Mouse (Mus musculus) spleen, adult 2 months (tissue): Measurements from ENCODE around the gene Pgm2. TPM values are rescaled to one million over a fixed set of nuclear protein-coding genes. Genes with fewer than 3 reads are reported as not detected.

Experiments used
- DNase-seq, 2 experiments: peaks; one replicate each; pipeline versions ENCODE4 v3.0.0 to v3.0.0-alpha.2; 2012 to 2021; ENCODE audit warnings: low spot score in 2 of 2, low read depth in 1 of 2
- H3K27ac ChIP-seq: fragments of 200-500 bp; 2 replicates; pipeline ENCODE4 v1.5.1; 2012; ENCODE audit warnings: low read length, inconsistent platforms; ENCODE audit not compliant: insufficient read depth
- H3K27me3 ChIP-seq: fragments of 200-500 bp; 2 replicates; pipeline ENCODE4 v1.6.1; 2012; ENCODE audit warnings: mild to moderate bottlenecking, moderate library complexity, low read length, inconsistent platforms; ENCODE audit not compliant: control insufficient read depth, insufficient read depth
- H3K36me3 ChIP-seq: fragments of 200-500 bp; 2 replicates; pipeline ENCODE4 v1.6.1; 2012; ENCODE audit warnings: mild to moderate bottlenecking, low read length, inconsistent platforms; ENCODE audit not compliant: control insufficient read depth, insufficient read depth
- H3K4me1 ChIP-seq: fragments of 200-500 bp; 2 replicates; pipeline ENCODE4 v1.6.1; 2011; ENCODE audit warnings: inconsistent platforms; ENCODE audit not compliant: control insufficient read depth, insufficient read depth, insufficient read length
- H3K4me3 ChIP-seq: fragments of 200-500 bp; 2 replicates; pipeline ENCODE4 v1.5.1; 2011; ENCODE audit warnings: mild to moderate bottlenecking, inconsistent platforms; ENCODE audit not compliant: insufficient read depth, insufficient read length; ENCODE audit errors: extremely low read depth
- CTCF ChIP-seq: fragments of 200-500 bp; IDR thresholded peaks from 2 replicates; pipeline ENCODE4 v1.5.1; 2011; ENCODE audit warnings: mild to moderate bottlenecking, inconsistent platforms; ENCODE audit not compliant: insufficient read depth, insufficient read length, insufficient replicate concordance; ENCODE audit errors: extremely low read depth
- POLR2A ChIP-seq: fragments of 200-500 bp; IDR thresholded peaks from 2 replicates; pipeline ENCODE4 v1.6.1; 2011; ENCODE audit warnings: low read depth, low read length, inconsistent platforms
- WGBS: fragments of 180-500 bp; shearing (Covaris S2); methylation state at CpG from one replicate; pipeline ENCODE4 v1.1.7; 2018; 5-methylcytosine and 5-hydroxymethylcytosine counted together
- polyA plus RNA-seq: library from polyadenylated mRNA; depleted of rRNA; stranded (reverse); fragments of >200 nt; gene quantifications from 2 replicates; pipeline ENCODE4 v1.2.3, GENCODE M21; 2012

The Pgm2 gene
- polyA plus RNA-seq, 1 experiment: 4.4 TPM

DNA sequence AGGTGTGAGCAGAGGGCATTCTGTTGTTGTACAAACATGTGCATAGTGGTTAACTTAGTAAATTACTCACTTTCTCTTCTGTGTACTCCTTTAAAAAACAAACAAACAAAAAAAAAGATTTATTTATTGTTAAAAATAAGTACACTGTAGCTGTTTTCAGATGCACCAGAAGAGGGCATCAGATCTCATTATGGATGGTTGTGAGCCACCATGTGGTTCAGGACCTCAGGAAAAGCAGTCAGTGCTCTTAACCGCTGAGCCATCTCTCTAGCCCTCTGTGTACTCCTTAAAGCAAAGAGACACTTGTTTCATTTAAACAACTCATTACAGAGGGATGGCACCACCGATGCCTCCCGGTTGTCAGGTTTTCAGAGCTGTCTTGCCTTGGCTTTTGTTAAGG lies 16.5 kb downstream of the Pgm2 start:
- peaks cover 10% of the 10 kb centered on the region; the same call in 1 of the 2 replicates for H3K36me3 ChIP-seq
- H3K4me3 ChIP-seq: no peak overlapping the region
- no peaks in the 10 kb centered on the region for H3K27me3 ChIP-seq
- H3K4me1 ChIP-seq: no peaks in the 10 kb centered on the region
- no peak for TF ChIP-seq CTCF
- TF ChIP-seq POLR2A: no peak
- WGBS: 71% methylated on average over 3 of the region's 3 CpGs
- no peak for DNase-seq
- no peak overlapping the region for H3K27ac ChIP-seq

DNA sequence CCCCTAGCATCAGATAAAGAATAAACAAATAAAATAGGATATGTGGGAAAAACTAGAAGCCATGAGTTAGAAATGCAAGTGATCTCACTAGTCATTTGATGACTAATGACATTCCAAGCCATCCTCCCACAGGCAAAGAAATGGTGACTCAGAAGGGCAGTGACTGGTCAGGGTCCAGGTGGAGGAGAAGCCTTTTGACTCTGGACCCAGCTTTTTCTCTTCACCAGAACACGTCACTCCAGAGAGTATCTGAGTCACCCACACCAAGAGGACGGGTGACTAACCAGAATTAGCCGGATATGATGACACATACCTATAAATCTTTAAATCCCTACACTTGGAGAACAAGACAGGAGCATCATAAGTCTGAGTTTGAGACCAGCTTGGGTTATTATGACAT lies 19.6 kb downstream of the Pgm2 start:
- peaks cover 15% of the 10 kb centered on the region; the same call in 1 of the 2 replicates for H3K36me3 ChIP-seq

DNA sequence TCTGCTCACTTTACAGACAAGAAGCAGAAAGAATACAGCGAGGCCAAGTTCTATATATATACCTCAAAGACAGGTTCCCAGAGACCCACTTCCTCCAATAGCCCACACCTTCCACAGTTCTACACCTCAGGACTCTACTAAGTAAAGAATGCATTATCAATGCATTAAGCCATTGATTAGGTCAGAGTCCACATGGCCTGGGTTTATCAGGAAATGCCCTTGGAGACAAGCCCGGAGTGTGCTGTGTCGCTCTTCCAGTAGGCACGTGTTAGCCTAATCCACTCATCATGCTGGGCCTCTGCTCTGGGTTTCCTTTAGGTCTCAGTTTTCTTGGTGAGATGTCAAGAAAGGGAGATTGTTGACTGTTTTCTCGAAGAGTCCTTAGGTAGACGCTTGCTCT lies 21.5 kb downstream of the Pgm2 start:
- no peak overlapping the region for H3K27ac ChIP-seq
- TF ChIP-seq CTCF (no peak), POLR2A (no peak)
- peaks cover 14% of the 10 kb centered on the region; the same call in 1 of the 2 replicates for H3K36me3 ChIP-seq
- H3K4me3 ChIP-seq: no peak overlapping the region
- H3K4me1 ChIP-seq: no peaks in the 10 kb centered on the region
- no peak for DNase-seq
- 92% methylated on average over 6 of the region's 6 CpGs for WGBS
- H3K27me3 ChIP-seq: no peaks in the 10 kb centered on the region

More for the DNA sequence above, 19.6 kb downstream of the Pgm2 start:
- no peak for DNase-seq
- no peak for TF ChIP-seq POLR2A
- no peak for TF ChIP-seq CTCF
- WGBS: 91% methylated on average over 3 of the region's 3 CpGs
- Histone ChIP-seq H3K27me3 (no peaks in the 10 kb centered on the region), H3K4me3 (no peak overlapping the region), H3K27ac (no peak overlapping the region), H3K4me1 (no peaks in the 10 kb centered on the region)

DNA sequence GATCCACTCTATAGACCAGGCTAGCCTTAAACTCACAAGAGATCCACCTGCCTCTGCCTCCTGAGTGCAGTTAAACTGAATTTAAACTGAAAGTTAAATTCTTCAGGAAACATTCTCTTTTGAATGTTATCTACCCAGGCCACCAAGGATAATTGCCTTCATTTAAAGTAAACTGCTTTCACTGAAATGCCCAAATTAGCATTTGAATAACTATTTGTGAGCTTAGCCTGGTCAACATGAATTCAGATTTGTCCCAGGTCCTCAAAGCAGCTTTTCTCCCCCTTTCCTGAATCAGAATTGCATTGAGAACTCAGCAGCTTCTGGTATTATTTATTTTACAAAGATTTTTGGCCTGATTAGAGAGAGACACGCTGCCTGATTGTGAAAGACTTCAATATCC lies 24.4 kb downstream of the Pgm2 start:
- no peak overlapping the region for H3K27ac ChIP-seq
- DNase-seq: no peak
- TF ChIP-seq CTCF (no peak), POLR2A (no peak)
- peaks cover 10% of the 10 kb centered on the region; the same call in 1 of the 2 replicates for H3K36me3 ChIP-seq
- 95% methylated on average over 1 of the region's 1 CpGs for WGBS
- no peaks in the 10 kb centered on the region for H3K27me3 ChIP-seq
- no peaks in the 10 kb centered on the region for H3K4me1 ChIP-seq
- no peak overlapping the region for H3K4me3 ChIP-seq

DNA sequence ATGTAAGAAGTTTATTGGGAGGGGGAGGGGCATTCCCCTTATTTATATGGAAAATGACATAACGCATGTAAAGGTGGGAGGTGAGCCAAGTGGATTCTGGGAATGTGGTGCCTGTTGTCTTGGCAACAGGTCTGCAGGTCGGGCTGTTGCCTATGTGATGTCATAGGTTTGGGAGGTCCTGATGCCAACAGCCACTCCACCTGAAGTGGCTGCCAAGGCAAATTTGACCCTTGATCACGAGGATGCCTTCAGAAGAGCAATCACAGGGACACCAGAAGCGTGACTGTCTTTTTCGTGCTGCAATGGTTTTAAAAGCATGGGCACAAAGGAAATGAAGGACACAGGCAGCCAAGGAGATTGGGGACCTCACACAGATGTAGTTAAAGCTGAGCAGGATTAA lies 33.0 kb downstream of the Pgm2 start:
- DNase-seq: no peak
- Histone ChIP-seq H3K4me1 (no peaks in the 10 kb centered on the region), H3K36me3 (peaks cover 4% of the 10 kb centered on the region), H3K4me3 (no peak overlapping the region), H3K27ac (no peak overlapping the region), H3K27me3 (no peaks in the 10 kb centered on the region)
- TF ChIP-seq POLR2A: no peak
- no peak for TF ChIP-seq CTCF
- 86% methylated on average over 5 of the region's 5 CpGs for WGBS

DNA sequence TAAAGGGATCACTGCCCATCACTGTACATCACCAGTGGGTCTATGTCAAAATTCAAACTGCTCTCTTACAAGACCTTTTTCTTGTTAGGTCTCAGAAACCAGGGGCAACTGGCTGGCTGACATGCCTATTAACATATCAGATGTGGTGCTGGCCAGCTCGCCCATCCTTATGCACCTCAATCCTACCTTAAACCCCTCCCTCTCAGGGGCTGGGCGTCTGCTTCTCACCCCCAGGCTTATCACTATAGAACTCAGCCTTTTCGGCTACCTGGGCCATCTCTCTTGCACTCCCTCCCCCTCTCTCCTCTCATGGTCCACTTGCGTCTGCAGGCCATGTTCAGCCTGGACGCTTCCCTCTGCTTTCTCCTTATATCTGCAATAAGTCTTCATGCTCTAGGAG lies 38.8 kb downstream of the Pgm2 start:
- WGBS: 89% methylated on average over 5 of the region's 5 CpGs
- no peak for DNase-seq
- no peaks in the 10 kb centered on the region for H3K4me1 ChIP-seq
- TF ChIP-seq CTCF (no peak), POLR2A (no peak)
- no peak overlapping the region for H3K4me3 ChIP-seq
- H3K36me3 ChIP-seq: peaks cover 2% of the 10 kb centered on the region
- H3K27ac ChIP-seq: no peak overlapping the region
- no peaks in the 10 kb centered on the region for H3K27me3 ChIP-seq

DNA sequence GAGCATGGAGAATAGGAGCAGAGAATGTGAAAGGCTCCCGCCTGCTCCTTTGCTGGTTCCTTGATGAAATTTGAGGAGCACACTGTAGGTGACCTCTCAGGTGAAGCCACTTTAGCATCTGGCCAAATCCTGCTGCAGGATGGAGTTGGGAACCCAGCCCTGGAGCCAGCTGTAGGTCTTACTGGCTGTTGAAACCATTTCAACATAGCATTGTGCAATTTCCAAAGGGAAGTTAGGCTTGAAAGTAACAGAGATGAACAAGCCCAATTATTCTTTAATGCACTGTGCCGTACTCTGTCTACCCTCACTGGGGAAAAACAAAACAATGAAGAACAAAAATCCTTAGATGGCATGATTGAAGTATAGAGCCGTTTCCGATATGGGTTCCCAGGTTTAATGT lies 41.2 kb downstream of the Pgm2 start:
- no peak for DNase-seq
- Histone ChIP-seq H3K4me1 (no peaks in the 10 kb centered on the region), H3K27ac (no peak overlapping the region), H3K27me3 (no peaks in the 10 kb centered on the region), H3K4me3 (no peak overlapping the region), H3K36me3 (no peaks in the 10 kb centered on the region)
- TF ChIP-seq POLR2A (no peak), CTCF (no peak)
- 83% methylated on average over 4 of the region's 4 CpGs for WGBS

DNA sequence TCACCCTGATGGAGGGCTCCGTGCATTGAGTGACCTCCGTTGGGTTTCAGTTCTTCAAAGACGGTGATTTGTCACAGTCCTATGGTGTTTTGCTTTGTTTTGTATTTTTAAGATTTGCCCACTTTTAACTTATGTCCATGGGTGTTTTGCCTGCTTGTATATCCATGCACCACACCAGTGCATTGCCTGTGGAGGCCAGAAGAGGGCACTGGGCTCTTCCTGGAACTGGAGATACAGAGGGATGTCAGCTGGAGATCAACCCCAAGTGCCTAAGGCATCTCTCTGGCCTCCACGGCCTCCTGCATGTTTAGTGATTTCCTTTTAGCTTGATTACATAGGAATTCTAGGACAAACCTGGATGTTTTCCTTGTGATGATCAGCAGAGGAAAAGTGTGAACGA lies 43.6 kb downstream of the Pgm2 start:
- 66% methylated on average over 5 of the region's 5 CpGs for WGBS
- Histone ChIP-seq H3K4me1 (no peaks in the 10 kb centered on the region), H3K27me3 (no peaks in the 10 kb centered on the region), H3K36me3 (no peaks in the 10 kb centered on the region), H3K27ac (no peak overlapping the region), H3K4me3 (no peak overlapping the region)
- TF ChIP-seq POLR2A: no peak
- peak; percentile 52; the same call in 1 of the 2 replicates for TF ChIP-seq CTCF
- no peak for DNase-seq
